Mouse (Mus musculus) cerebellum, adult (tissue): ENCODE data around the gene Sox5.
A peak's percentile ranks its signal among the peaks of the same experiment; 100 is the strongest.

Experiments used
- ATAC-seq: cut with Nextera tagmentation; 2 replicates; pipeline ENCODE4 v1.9.2; 2017; ENCODE audit warnings: mild to moderate bottlenecking, moderate library complexity, mixed read lengths; ENCODE audit not compliant: insufficient number of reproducible peaks, low FRiP score, low TSS enrichment

Sox5 gene

DNA sequence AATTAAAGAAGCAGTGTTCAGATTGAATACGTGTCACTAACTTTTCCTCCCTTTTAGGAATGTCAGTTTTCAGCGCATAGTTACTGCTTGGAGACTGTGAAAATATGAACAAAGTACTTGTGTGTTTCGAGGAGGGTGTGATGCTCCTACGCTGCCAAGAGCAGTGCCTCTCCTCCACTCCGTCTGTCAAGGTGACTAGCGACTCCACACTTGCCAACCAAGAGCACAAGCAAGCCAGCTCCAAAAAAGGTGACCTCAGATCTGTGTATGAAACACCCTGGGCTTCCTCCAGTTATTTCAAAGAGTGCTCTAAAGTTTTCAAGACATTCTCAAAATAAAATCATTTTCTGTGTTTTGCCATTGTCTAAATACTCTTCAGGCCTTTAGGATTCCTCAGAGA, 271.6 kb downstream of the Sox5 start:
- no peak for ATAC-seq

DNA sequence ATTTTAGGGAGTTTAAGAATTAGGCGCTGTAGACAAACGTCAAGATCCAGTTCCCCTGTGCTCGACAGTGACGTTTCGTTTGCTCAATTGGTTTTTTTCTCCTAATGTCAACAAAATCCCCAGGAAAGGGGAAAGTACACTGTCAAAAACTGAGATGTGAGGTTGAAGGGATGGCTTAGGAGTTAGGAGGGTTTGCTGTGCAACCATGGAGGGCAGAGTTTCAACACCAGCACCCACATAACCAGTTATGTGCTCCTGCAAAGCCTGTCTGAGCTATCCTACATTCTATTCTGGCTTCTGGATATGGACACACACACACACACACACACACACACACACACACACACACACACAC, 277.6 kb downstream of the Sox5 start:
- ATAC-seq: no peak

DNA sequence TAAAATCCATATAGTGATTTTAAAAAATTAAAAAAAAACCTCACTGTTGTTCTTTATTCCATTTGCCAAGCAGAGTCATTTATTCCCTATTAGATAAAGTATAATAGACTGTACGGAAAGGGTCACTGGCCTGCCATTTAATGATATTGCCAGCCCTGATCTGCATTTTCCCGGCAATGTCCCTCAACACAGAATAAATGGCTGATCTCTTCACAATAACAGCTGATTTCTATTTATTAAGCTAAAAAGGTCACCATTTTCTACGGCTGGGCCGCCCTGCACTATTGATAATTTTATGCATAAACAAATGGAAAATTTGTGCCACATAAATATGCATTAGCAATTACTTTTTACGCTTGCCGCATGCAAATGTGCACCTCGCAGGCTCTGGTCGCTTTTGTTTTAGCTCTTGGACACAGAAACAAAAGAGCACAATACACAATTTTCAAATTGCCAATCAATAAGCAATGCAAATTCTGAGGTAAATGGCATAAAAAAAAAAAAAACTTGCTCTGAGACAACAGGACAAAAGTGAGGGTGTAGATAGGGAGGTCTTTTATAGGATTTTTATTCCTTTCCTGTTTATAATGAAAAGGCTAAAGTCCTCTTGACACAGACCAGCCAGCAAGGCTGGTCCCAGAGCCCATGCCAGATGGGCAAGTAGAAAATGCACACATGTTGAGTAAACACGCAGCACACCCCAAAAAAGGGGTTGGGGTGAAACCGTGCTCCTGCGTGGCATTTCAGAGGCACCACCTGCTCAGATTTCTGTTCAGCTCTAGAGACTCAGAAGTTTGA, 278.2 kb downstream of the Sox5 start:
- no peak for ATAC-seq

DNA sequence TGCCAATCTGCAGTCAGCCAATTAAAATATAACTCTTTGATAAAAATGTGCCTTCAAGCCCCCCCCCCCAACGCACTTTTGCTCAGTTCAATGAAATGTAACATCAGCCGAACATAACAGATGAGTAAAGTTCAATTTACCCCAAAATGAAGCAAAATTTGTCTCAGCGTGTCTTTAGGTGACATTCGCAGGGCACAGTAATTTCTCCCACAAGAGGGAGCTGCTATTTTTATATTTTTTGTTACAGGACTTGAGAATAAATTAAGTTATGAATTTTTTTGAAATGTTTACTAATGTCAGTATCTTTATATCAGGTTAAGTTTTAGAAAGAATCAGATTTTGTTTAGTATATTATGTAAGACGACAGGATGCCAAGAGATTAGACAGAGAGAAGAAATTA, 280.3 kb downstream of the Sox5 start:
- no peak for ATAC-seq

DNA sequence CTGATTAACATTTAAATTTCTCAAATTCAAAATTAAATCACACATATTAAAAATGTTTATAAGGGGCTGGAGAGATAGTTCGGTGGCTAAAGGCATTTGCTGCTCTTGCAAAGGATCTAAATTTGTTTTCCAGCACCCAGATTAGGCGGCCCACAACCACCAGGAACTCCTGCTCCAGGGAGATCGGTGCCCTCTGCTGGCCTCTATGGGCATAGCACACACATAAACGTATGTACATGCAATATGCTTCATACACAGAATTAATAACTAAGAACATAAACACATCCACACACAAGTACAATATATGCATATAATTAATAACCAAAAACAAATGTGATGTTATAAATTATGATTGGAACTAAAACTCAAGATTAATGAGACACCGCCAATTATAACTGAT, 283.6 kb downstream of the Sox5 start:
- no peak for ATAC-seq

- ATAC-seq: no peak
Observed at GRCm38 (mm10) chr6:144491761-144492415, 289.9 kb downstream of the Sox5 start.

DNA sequence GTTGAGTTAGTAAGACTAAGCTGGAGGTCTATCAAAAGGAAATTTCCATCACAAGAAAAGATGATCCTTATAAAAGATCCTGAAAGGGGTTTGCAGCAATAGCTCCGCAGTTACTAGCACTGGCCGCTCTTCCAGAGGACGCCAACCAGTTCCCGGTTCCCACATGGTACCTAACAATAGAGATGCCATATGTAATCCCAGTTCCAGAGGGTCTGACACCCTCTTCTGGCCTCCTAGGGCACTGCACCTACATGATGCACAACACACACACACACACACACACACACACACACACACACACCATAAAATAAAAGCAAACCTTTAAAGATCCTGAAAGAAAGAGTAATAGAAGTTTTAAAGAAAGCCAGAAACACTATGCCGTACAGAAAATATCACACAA, 290.9 kb downstream of the Sox5 start:
- ATAC-seq: no peak

DNA sequence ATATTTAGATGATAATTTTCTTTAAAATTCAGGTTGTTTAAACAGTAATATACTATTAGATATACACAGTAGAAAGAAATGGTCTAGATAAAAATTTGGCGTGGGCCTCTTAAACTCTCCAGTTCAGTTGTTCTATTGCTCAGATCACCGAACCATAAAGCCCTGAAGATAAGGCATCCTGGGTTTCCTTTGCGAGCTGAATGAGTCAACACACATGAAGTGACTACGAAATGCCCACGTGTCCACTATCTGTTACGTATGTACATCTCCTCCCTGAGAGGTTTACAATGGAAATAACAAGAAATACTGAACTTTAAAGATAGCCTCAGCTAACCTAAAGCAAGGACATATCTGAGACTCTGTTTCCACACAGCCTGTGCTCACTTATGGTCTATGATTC, 296.2 kb downstream of the Sox5 start:
- ATAC-seq: no peak

- ATAC-seq: no peak
Observed at GRCm38 (mm10) chr6:144483166-144483565, 298.6 kb downstream of the Sox5 start.

GRCm38 (mm10) chr6:144480648-144481528, 300.9 kb downstream of the Sox5 start:
- no peak for ATAC-seq

DNA sequence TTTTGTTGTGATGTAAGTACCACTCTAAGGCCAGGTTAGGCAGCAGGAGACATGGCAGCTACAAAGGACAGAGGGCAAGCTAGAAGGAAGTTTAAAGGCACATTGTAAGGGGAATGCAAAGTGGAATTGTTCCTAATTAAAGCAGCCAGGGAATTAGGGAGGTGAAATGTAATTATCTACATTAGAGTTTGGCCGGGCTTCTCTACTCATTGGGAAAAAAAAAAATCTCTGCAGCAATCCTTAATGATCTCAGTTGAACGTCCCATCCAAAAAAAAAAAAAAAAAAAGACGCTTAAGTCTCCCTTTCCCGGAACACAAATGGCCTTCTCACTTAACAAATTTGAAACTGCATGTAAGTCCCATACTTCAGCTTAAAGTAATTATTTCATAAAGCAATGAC, 301.9 kb downstream of the Sox5 start:
- ATAC-seq: no peak

DNA sequence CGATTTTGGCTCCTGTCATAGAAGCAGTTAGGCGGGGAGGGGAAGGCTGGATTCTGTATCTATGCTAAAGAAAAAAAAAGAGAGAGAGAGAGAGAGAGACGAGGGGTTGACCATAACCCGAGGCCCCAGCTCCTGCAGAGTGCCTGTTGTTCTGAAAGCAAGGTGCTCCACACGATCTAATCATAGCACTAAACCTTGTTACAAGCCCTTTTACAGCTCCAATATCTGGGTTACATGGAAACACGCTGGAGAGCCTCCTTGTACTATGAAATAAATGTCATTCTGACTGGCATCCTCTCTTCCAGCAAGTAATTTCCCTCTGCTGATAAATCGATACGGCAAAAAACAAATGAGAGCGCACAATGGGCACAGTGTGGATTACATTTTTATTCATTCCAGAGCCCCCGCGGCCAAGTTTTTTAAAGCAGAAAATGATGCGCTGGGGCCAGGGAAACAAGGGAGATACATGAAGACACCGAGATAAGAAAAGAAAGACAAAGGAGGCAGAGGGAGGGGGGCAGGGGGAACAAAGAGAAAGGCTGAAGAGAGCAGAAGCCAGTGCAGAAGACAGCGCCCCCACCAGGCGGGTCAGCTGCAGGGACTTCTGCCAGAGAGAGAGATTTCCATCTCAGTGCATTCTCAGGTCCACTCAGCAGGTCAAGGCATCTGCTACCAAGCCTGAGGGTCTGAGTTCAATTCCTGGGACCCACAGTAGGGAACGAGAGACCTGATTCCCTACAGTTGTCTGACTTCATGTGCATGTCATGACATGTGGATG, 304.3 kb downstream of the Sox5 start:
- no peak for ATAC-seq

DNA sequence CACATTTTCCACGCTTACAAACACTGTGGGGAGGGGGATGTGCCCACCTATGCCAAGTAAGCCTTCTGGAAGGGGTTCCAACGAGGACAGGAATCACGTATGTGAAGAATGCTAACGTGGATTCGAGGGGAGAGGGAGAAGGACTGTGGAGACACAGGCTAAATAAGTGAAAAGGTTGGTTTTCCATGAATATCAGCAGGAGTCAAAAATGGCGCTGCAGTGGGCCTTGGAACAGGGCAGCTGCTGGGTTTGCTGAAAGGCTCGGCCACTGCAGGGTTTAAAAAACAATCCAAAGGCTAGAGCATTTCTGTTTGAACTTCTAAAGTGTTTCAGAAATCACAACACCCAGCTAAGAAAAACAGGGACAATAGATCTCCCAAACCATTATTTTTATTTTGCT, 308.3 kb downstream of the Sox5 start:
- ATAC-seq: no peak

GRCm38 (mm10) chr6:144472089-144472900, 309.5 kb downstream of the Sox5 start:
- no peak for ATAC-seq

- no peak for ATAC-seq
Observed at GRCm38 (mm10) chr6:144466711-144467110, 315.1 kb downstream of the Sox5 start.

- no peak for ATAC-seq
Observed at GRCm38 (mm10) chr6:144463691-144464090, 318.1 kb downstream of the Sox5 start.

DNA sequence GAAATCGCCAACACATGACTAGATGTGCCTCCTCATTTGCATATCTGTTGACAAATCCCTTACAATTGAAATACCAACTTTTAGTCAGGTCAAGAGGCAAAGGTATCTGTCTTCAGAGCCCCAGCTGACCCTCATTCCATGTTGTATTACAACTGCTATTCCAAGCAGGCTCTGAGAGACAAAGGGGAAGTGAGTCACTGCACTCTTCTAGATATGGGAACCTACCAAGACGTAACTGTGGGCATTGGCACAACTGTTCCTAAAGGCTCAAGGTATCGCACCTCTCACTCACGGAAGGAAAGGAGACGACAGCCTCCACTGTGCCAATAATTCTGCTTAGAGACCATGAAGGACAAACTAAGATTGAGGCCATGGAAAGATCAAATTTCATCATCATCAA, 318.5 kb downstream of the Sox5 start:
- ATAC-seq: no peak

DNA sequence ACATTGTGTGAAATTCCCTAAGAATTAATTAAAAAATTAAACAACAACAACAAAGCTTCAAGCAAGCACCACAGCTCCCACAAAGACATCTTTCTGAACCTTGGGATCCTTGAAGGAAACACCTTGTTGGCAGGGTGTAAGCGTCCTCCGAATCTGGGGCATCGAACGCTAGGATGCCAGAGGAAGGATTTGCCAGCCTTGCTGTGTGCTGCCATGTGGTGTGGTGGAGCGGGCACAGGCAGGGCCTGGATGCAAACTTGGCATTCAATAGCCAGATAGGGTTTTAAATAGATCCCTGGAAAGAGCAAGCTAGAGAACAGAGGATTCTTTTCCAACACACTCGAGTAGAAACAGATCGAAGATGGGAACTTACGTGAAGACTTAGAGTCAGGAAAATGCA, 322.3 kb downstream of the Sox5 start:
- ATAC-seq: peak; percentile 91

DNA sequence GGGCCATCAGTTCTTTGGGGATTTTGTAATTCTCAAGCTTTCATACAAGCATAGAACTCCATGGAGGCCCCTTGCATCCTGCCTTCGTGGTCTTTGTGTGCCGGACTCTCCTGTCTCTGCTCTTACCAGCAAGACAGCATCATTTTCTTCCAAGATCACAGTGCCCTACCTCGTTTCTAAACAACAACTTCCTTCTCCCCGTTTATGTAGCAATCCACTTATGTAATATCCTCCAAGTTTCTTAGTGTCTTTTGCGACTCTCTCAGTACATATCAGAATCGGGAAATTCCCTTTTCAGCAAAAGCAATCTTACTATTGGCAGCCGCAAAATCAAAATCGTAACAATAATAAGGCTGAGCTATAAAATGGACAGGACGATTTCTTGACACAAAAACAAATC, 324.3 kb downstream of the Sox5 start:
- ATAC-seq: no peak
